In genomic region chr13:31981198-31981597, GRCm38 (mm10) we compare ENCODE assay signal across 22 mouse cellular contexts.
A peak's percentile ranks its signal among the peaks of the same experiment; 100 is the strongest.
DNase-seq lines count a peak whose midpoint lies in the region; ATAC-seq lines count a peak whose summit lies in the region.
"Had no signal": no experiment of that assay in that cellular context is flagged by ENCODE, and none has a peak within 500 bp of the region (broad histone marks: within the 10 kb centered on the region; RNA-seq: fewer than 3 reads in every experiment).

No protein-coding gene starts in this region.

- H3K4me1 ChIP-seq in limb, embryonic 11.5 days (ENCODE audit: control insufficient read depth, insufficient read depth, low read length): no peaks in the 10 kb centered on the region
- peaks cover 2% of the 10 kb centered on the region; the same call in 1 of the 2 replicates for H3K4me1 ChIP-seq in limb, embryonic 10.5 days
- 0 out of 2 replicates have a peak, but pooled peaks cover 6% of the 10 kb centered on the region for H3K4me1 ChIP-seq in limb, embryonic 12.5 days (replicated peaks)
- 0 out of 2 replicates have a peak, but pooled peaks cover 10% of the 10 kb centered on the region for H3K4me1 ChIP-seq in limb, embryonic 13.5 days
- no peaks in the 10 kb centered on the region for H3K4me1 ChIP-seq in midbrain, embryonic 16.5 days (ENCODE audit: control insufficient read depth, insufficient read depth, low read length)

- WGBS in limb, embryonic 11.5 days: 48% methylated on average over 1 of the region's 1 CpGs
- WGBS in limb, embryonic 10.5 days: 74% methylated on average over 1 of the region's 1 CpGs
- whole genome bisulfite sequencing in limb, embryonic 12.5 days: 39% methylated on average over 1 of the region's 1 CpGs
- 38% methylated on average over 1 of the region's 1 CpGs for WGBS in limb, embryonic 13.5 days
- WGBS in midbrain, embryonic 16.5 days: 90% methylated on average over 1 of the region's 1 CpGs

- H3K9me3 ChIP-seq in limb, embryonic 11.5 days (ENCODE audit: control insufficient read depth, low read length): no peaks in the 10 kb centered on the region
- H3K9me3 ChIP-seq in limb, embryonic 10.5 days (replicated peaks): no peaks in the 10 kb centered on the region
- H3K9me3 ChIP-seq in limb, embryonic 12.5 days: no peaks in the 10 kb centered on the region
- H3K9me3 ChIP-seq in limb, embryonic 13.5 days: no peaks in the 10 kb centered on the region
- no peaks in the 10 kb centered on the region for H3K9me3 ChIP-seq in midbrain, embryonic 16.5 days (replicated peaks; ENCODE audit: control insufficient read depth, low read length, poor library complexity, severe bottlenecking)
- H3K9me3 ChIP-seq: G1E had no signal

- no peak overlapping the region for H3K4me3 ChIP-seq in limb, embryonic 11.5 days (ENCODE audit: low read depth, low read length)
- H3K4me3 ChIP-seq in limb, embryonic 10.5 days: no peak overlapping the region
- H3K4me3 ChIP-seq in limb, embryonic 12.5 days (replicated peaks): no peak overlapping the region
- H3K4me3 ChIP-seq in limb, embryonic 13.5 days: no peak overlapping the region
- H3K4me3 ChIP-seq in midbrain, embryonic 16.5 days (ENCODE audit: low read depth, low read length): no peak overlapping the region

- ATAC-seq in limb, embryonic 11.5 days (ENCODE audit: insufficient number of reproducible peaks, low FRiP score, low TSS enrichment, low read depth): 0 out of 2 replicates have a peak, but pooled peaks have one; percentile 44
- peak; percentile 71; the same call in 1 of the 2 replicates for ATAC-seq in limb, embryonic 12.5 days (ENCODE audit: insufficient number of reproducible peaks, insufficient read depth, low FRiP score, low TSS enrichment, low read depth)
- peak; percentile 64; the same call in 1 of the 2 replicates for ATAC-seq in limb, embryonic 13.5 days (ENCODE audit: low FRiP score, low read depth)
- ATAC-seq in midbrain, embryonic 16.5 days: no peak
- ATAC-seq: activated CD4-positive, CD25-positive, alpha-beta regulatory T cell, adult 4 months; CD4-positive, CD25-positive, alpha-beta regulatory T cell, adult 4 months; Patski had no signal

- no peaks in the 10 kb centered on the region for H3K36me3 ChIP-seq in limb, embryonic 11.5 days (ENCODE audit: control insufficient read depth, insufficient read depth, low read length)
- H3K36me3 ChIP-seq in limb, embryonic 10.5 days: no peaks in the 10 kb centered on the region
- H3K36me3 ChIP-seq in limb, embryonic 12.5 days: no peaks in the 10 kb centered on the region
- H3K36me3 ChIP-seq in limb, embryonic 13.5 days: no peaks in the 10 kb centered on the region
- H3K36me3 ChIP-seq in midbrain, embryonic 16.5 days (ENCODE audit: control insufficient read depth, insufficient read depth, low read length): no peaks in the 10 kb centered on the region
- H3K36me3 ChIP-seq: G1E had no signal

- no peak overlapping the region for H3K9ac ChIP-seq in limb, embryonic 11.5 days (ENCODE audit: low read length)
- no peak overlapping the region for H3K9ac ChIP-seq in limb, embryonic 12.5 days (replicated peaks)
- H3K9ac ChIP-seq in limb, embryonic 13.5 days: no peak overlapping the region
- no peak overlapping the region for H3K9ac ChIP-seq in midbrain, embryonic 16.5 days (ENCODE audit: low read depth, low read length)

- H3K27me3 ChIP-seq in limb, embryonic 11.5 days (ENCODE audit: control insufficient read depth, insufficient read depth, low read length): peaks cover 11% of the 10 kb centered on the region; the same call in 1 of the 2 replicates
- H3K27me3 ChIP-seq in limb, embryonic 10.5 days (ENCODE audit: low read depth, poor library complexity, severe bottlenecking): peaks cover 65% of the 10 kb centered on the region
- peaks cover 32% of the 10 kb centered on the region for H3K27me3 ChIP-seq in limb, embryonic 12.5 days
- peaks cover 31% of the 10 kb centered on the region for H3K27me3 ChIP-seq in limb, embryonic 13.5 days
- no peaks in the 10 kb centered on the region for H3K27me3 ChIP-seq in midbrain, embryonic 16.5 days (ENCODE audit: control insufficient read depth, insufficient read depth, low read depth, low read length)
- H3K27me3 ChIP-seq: CH12.LX, Patski had no signal

- no peak overlapping the region for H3K4me2 ChIP-seq in limb, embryonic 11.5 days (ENCODE audit: low read depth, severe bottlenecking)
- no peak overlapping the region for H3K4me2 ChIP-seq in limb, embryonic 12.5 days
- no peak overlapping the region for H3K4me2 ChIP-seq in limb, embryonic 13.5 days (replicated peaks)
- no peak overlapping the region for H3K4me2 ChIP-seq in midbrain, embryonic 16.5 days (ENCODE audit: low read length)

- peak; percentile 46 for DNase-seq in limb, embryonic 11.5 days (ENCODE audit: low spot score)
- no peak for DNase-seq in limb, embryonic 10.5 days (ENCODE audit: low spot score)
- peak; percentile 60 for DNase-seq in forelimb bud, embryonic 11.5 days (ENCODE audit: low read depth, low spot score)
- DNase-seq in heart, adult 11 months: no peak
- DNase-seq in right cerebral cortex, postnatal 25 days: no peak
- DNase-seq: adrenal gland, adult 2 months; adrenal gland, adult 8-10 months; adrenal gland, postnatal 10 days; adrenal gland, postnatal 14 days; adrenal gland, postnatal 25 days; adrenal gland, postnatal 36 days; B cell, adult 2 months; cerebellum, adult 11 months; cerebellum, adult 11-12 months had no signal

- H3K27ac ChIP-seq in limb, embryonic 11.5 days (replicated peaks; ENCODE audit: low read depth, low read length): no peak overlapping the region
- no peak overlapping the region for H3K27ac ChIP-seq in limb, embryonic 10.5 days
- H3K27ac ChIP-seq in limb, embryonic 12.5 days: no peak overlapping the region
- H3K27ac ChIP-seq in limb, embryonic 13.5 days: no peak overlapping the region
- no peak overlapping the region for H3K27ac ChIP-seq in midbrain, embryonic 16.5 days (ENCODE audit: low read length)

Comparison
In these comparisons a context has a peak if more than half of its experiments do, and no peak if none do; other contexts are left out.
1. DNase-seq: peak in limb, embryonic 11.5 days (single experiment) and forelimb bud, embryonic 11.5 days (single experiment); none in limb, embryonic 10.5 days (single experiment), heart, adult 11 months (single experiment) and right cerebral cortex, postnatal 25 days (single experiment).